Mouse (Mus musculus): Measurements from ENCODE around the gene Camta1. TPM values are rescaled to one million over a fixed set of nuclear protein-coding genes. Genes with fewer than 3 reads are reported as not detected.

Camta1 gene
- polyA plus RNA-seq, 1 experiment from 2014 or later, result 81.8 TPM

- Histone ChIP-seq H3K36me3 (ENCODE audit: control insufficient read depth, insufficient read depth, low read length) (no peaks in the 10 kb centered on the region), H3K4me3 (replicated peaks; ENCODE audit: low read length) (no peak overlapping the region), H3K4me1 (ENCODE audit: control insufficient read depth, insufficient read depth, low read length) (no peaks in the 10 kb centered on the region), H3K27me3 (ENCODE audit: control insufficient read depth, insufficient read depth, low read length) (peaks cover 4% of the 10 kb centered on the region; the same call in 1 of the 2 replicates), H3K4me2 (ENCODE audit: low read depth, low read length) (no peak overlapping the region), H3K27ac (ENCODE audit: low read length) (no peak overlapping the region), H3K9ac (ENCODE audit: low read length) (no peak overlapping the region), H3K9me3 (replicated peaks; ENCODE audit: control insufficient read depth, low read length) (peaks cover 9% of the 10 kb centered on the region; the same call in 1 of the 2 replicates)
- no peak for ATAC-seq (ENCODE audit: insufficient read depth, low FRiP score)
- WGBS, result 49% methylated on average over 14 of the region's 14 CpGs
Measured at GRCm38 (mm10) chr4:151876400-151876799, 14.7 kb upstream of the Camta1 start.

GRCm38 (mm10) chr4:151863511-151863910 is 1.8 kb upstream of the Camta1 start:
- Histone ChIP-seq H3K4me2 (ENCODE audit: low read depth, low read length) (peak overlapping the region; percentile 91), H3K4me3 (replicated peaks; ENCODE audit: low read length) (no peak overlapping the region), H3K4me1 (ENCODE audit: control insufficient read depth, insufficient read depth, low read length) (peaks cover 11% of the 10 kb centered on the region; the same call in 1 of the 2 replicates), H3K27me3 (ENCODE audit: control insufficient read depth, insufficient read depth, low read length) (no peaks in the 10 kb centered on the region), H3K36me3 (ENCODE audit: control insufficient read depth, insufficient read depth, low read length) (no peaks in the 10 kb centered on the region), H3K27ac (ENCODE audit: low read length) (no peak overlapping the region), H3K9ac (ENCODE audit: low read length) (no peak overlapping the region), H3K9me3 (replicated peaks; ENCODE audit: control insufficient read depth, low read length) (no peaks in the 10 kb centered on the region)
- no peak for ATAC-seq (ENCODE audit: insufficient read depth, low FRiP score)
- WGBS, result 53% methylated on average over 9 of the region's 9 CpGs

GRCm38 (mm10) chr4:151861471-151861805 is 238 bp downstream of the Camta1 start:
- no peak for ATAC-seq (ENCODE audit: insufficient read depth, low FRiP score)
- Histone ChIP-seq H3K27ac (ENCODE audit: low read length) (peak overlapping the region; percentile 59), H3K4me1 (ENCODE audit: control insufficient read depth, insufficient read depth, low read length) (peaks cover 11% of the 10 kb centered on the region; the same call in 1 of the 2 replicates), H3K4me2 (ENCODE audit: low read depth, low read length) (peak overlapping the region; percentile 96), H3K9me3 (replicated peaks; ENCODE audit: control insufficient read depth, low read length) (no peaks in the 10 kb centered on the region), H3K36me3 (ENCODE audit: control insufficient read depth, insufficient read depth, low read length) (no peaks in the 10 kb centered on the region), H3K4me3 (replicated peaks; ENCODE audit: low read length) (peak overlapping the region; percentile 77), H3K9ac (ENCODE audit: low read length) (peak overlapping the region; percentile 87), H3K27me3 (ENCODE audit: control insufficient read depth, insufficient read depth, low read length) (no peaks in the 10 kb centered on the region)
- 1% methylated on average over 23 of the region's 58 CpGs for WGBS

- Histone ChIP-seq H3K4me2 (ENCODE audit: low read depth, low read length) (peak overlapping the region; percentile 96), H3K36me3 (ENCODE audit: control insufficient read depth, insufficient read depth, low read length) (no peaks in the 10 kb centered on the region), H3K9ac (ENCODE audit: low read length) (peak overlapping the region; percentile 87), H3K4me1 (ENCODE audit: control insufficient read depth, insufficient read depth, low read length) (peaks cover 11% of the 10 kb centered on the region; the same call in 1 of the 2 replicates), H3K4me3 (replicated peaks; ENCODE audit: low read length) (peak overlapping the region; percentile 77), H3K27ac (ENCODE audit: low read length) (peak overlapping the region; percentile 59), H3K9me3 (replicated peaks; ENCODE audit: control insufficient read depth, low read length) (no peaks in the 10 kb centered on the region), H3K27me3 (ENCODE audit: control insufficient read depth, insufficient read depth, low read length) (no peaks in the 10 kb centered on the region)
- 2% methylated on average over 44 of the region's 63 CpGs for WGBS
- no peak for ATAC-seq (ENCODE audit: insufficient read depth, low FRiP score)
Measured at GRCm38 (mm10) chr4:151860441-151861331, 990 bp downstream of the Camta1 start.

GRCm38 (mm10) chr4:151859275-151859674 is 2.4 kb downstream of the Camta1 start:
- WGBS, result 78% methylated on average over 7 of the region's 7 CpGs
- Histone ChIP-seq H3K9ac (ENCODE audit: low read length) (no peak overlapping the region), H3K4me1 (ENCODE audit: control insufficient read depth, insufficient read depth, low read length) (peaks cover 11% of the 10 kb centered on the region; the same call in 1 of the 2 replicates), H3K9me3 (replicated peaks; ENCODE audit: control insufficient read depth, low read length) (no peaks in the 10 kb centered on the region), H3K27me3 (ENCODE audit: control insufficient read depth, insufficient read depth, low read length) (no peaks in the 10 kb centered on the region), H3K36me3 (ENCODE audit: control insufficient read depth, insufficient read depth, low read length) (no peaks in the 10 kb centered on the region), H3K27ac (ENCODE audit: low read length) (no peak overlapping the region), H3K4me2 (ENCODE audit: low read depth, low read length) (no peak overlapping the region), H3K4me3 (replicated peaks; ENCODE audit: low read length) (no peak overlapping the region)
- ATAC-seq (ENCODE audit: insufficient read depth, low FRiP score), result no peak

- Histone ChIP-seq H3K4me1 (ENCODE audit: control insufficient read depth, insufficient read depth, low read length) (peaks cover 2% of the 10 kb centered on the region; the same call in 1 of the 2 replicates), H3K4me2 (ENCODE audit: low read depth, low read length) (no peak overlapping the region), H3K9ac (ENCODE audit: low read length) (no peak overlapping the region), H3K27ac (ENCODE audit: low read length) (no peak overlapping the region), H3K9me3 (replicated peaks; ENCODE audit: control insufficient read depth, low read length) (no peaks in the 10 kb centered on the region), H3K4me3 (replicated peaks; ENCODE audit: low read length) (no peak overlapping the region), H3K27me3 (ENCODE audit: control insufficient read depth, insufficient read depth, low read length) (no peaks in the 10 kb centered on the region), H3K36me3 (ENCODE audit: control insufficient read depth, insufficient read depth, low read length) (no peaks in the 10 kb centered on the region)
- WGBS, result 60% methylated on average over 3 of the region's 3 CpGs
- ATAC-seq (ENCODE audit: insufficient read depth, low FRiP score), result no peak
Measured at GRCm38 (mm10) chr4:151853949-151854348, 7.7 kb downstream of the Camta1 start.

- 60% methylated on average over 2 of the region's 2 CpGs for WGBS
- Histone ChIP-seq H3K4me2 (ENCODE audit: low read depth, low read length) (no peak overlapping the region), H3K9me3 (replicated peaks; ENCODE audit: control insufficient read depth, low read length) (no peaks in the 10 kb centered on the region), H3K27ac (ENCODE audit: low read length) (no peak overlapping the region), H3K4me1 (ENCODE audit: control insufficient read depth, insufficient read depth, low read length) (peaks cover 2% of the 10 kb centered on the region; the same call in 1 of the 2 replicates), H3K4me3 (replicated peaks; ENCODE audit: low read length) (no peak overlapping the region), H3K9ac (ENCODE audit: low read length) (no peak overlapping the region), H3K27me3 (ENCODE audit: control insufficient read depth, insufficient read depth, low read length) (no peaks in the 10 kb centered on the region), H3K36me3 (ENCODE audit: control insufficient read depth, insufficient read depth, low read length) (no peaks in the 10 kb centered on the region)
- no peak for ATAC-seq (ENCODE audit: insufficient read depth, low FRiP score)
Measured at GRCm38 (mm10) chr4:151851179-151851578, 10.5 kb downstream of the Camta1 start.

- no peak; the same call in 1 of the 2 replicates for ATAC-seq (ENCODE audit: insufficient read depth, low FRiP score)
- no peaks in the 10 kb centered on the region for H3K9me3 ChIP-seq (replicated peaks; ENCODE audit: control insufficient read depth, low read length)
- H3K27me3 ChIP-seq (ENCODE audit: control insufficient read depth, insufficient read depth, low read length), result no peaks in the 10 kb centered on the region
- H3K36me3 ChIP-seq (ENCODE audit: control insufficient read depth, insufficient read depth, low read length), result no peaks in the 10 kb centered on the region
- no peaks in the 10 kb centered on the region; the same call in 1 of the 2 replicates for H3K4me1 ChIP-seq (ENCODE audit: control insufficient read depth, insufficient read depth, low read length)
- no peak overlapping the region for H3K9ac ChIP-seq (ENCODE audit: low read length)
- no peak overlapping the region for H3K27ac ChIP-seq (ENCODE audit: low read length)
- H3K4me3 ChIP-seq (replicated peaks; ENCODE audit: low read length), result no peak overlapping the region
- 81% methylated on average over 2 of the region's 2 CpGs for WGBS
- no peak overlapping the region for H3K4me2 ChIP-seq (ENCODE audit: low read depth, low read length)
Measured at GRCm38 (mm10) chr4:151842591-151842990, 19.1 kb downstream of the Camta1 start.

GRCm38 (mm10) chr4:151838518-151838917 is 23.2 kb downstream of the Camta1 start:
- 53% methylated on average over 2 of the region's 2 CpGs for WGBS
- no peaks in the 10 kb centered on the region for H3K27me3 ChIP-seq (ENCODE audit: control insufficient read depth, insufficient read depth, low read length)
- H3K27ac ChIP-seq (ENCODE audit: low read length), result no peak overlapping the region
- no peaks in the 10 kb centered on the region; the same call in 1 of the 2 replicates for H3K4me1 ChIP-seq (ENCODE audit: control insufficient read depth, insufficient read depth, low read length)
- H3K9ac ChIP-seq (ENCODE audit: low read length), result no peak overlapping the region
- no peak overlapping the region for H3K4me2 ChIP-seq (ENCODE audit: low read depth, low read length)
- H3K36me3 ChIP-seq (ENCODE audit: control insufficient read depth, insufficient read depth, low read length), result no peaks in the 10 kb centered on the region
- no peak for ATAC-seq (ENCODE audit: insufficient read depth, low FRiP score)
- no peak overlapping the region for H3K4me3 ChIP-seq (replicated peaks; ENCODE audit: low read length)
- no peaks in the 10 kb centered on the region for H3K9me3 ChIP-seq (replicated peaks; ENCODE audit: control insufficient read depth, low read length)
